Mouse (Mus musculus) embryonic facial prominence, embryonic 11.5 days (tissue): ENCODE results near the gene Pcyt1a. TPM values are rescaled to one million over a fixed set of nuclear protein-coding genes. Genes with fewer than 3 reads are reported as not detected.

ENCODE experiments used
- polyA plus RNA-seq: library from polyadenylated mRNA; unstranded; fragments of >200 nt; fragmentation: Nextera tagmentation; extraction: Ambion mirVana; gene quantifications from 2 replicates; pipeline ENCODE4 v1.2.1, GENCODE M21; 2014

Gene Pcyt1a
- polyA plus RNA-seq, 1 experiment from 2014 or later, result 36.7 TPM

Other genes starting within 250 kb of the Pcyt1a start
- 18.8 and 24.2 TPM in 2 replicates for gene Fbxo45, start 183.8 kb upstream of the Pcyt1a start, polyA plus RNA-seq
- gene Wdr53, start 183.7 kb upstream of the Pcyt1a start, polyA plus RNA-seq, result 21.1 and 21.2 TPM in 2 replicates
- gene Smco1, start 159.5 kb upstream of the Pcyt1a start, polyA plus RNA-seq, result not detected in 2 replicates
- 25.4 and 26.0 TPM in 2 replicates for gene Rnf168, start 153.5 kb upstream of the Pcyt1a start, polyA plus RNA-seq
- 25.1 and 30.6 TPM in 2 replicates for gene Ubxn7, start 98.7 kb upstream of the Pcyt1a start, polyA plus RNA-seq
- gene Tm4sf19, start 30.4 kb upstream of the Pcyt1a start, polyA plus RNA-seq, result 0.22 TPM in 1 of 2 replicates, not detected in the other
- 31.9 and 32.3 TPM in 2 replicates for gene Tctex1d2, start 11.2 kb upstream of the Pcyt1a start, polyA plus RNA-seq
- gene Slc51a, start 57.0 kb downstream of the Pcyt1a start, polyA plus RNA-seq, result 0.34 and 0.53 TPM in 2 replicates
- not detected in 2 replicates for gene Zdhhc19, start 65.3 kb downstream of the Pcyt1a start, polyA plus RNA-seq
- 57.9 and 63.2 TPM in 2 replicates for gene Tfrc, start 178.0 kb downstream of the Pcyt1a start, polyA plus RNA-seq
- 5.3 and 5.8 TPM in 2 replicates for gene Tnk2, start 213.0 kb downstream of the Pcyt1a start, polyA plus RNA-seq